Mouse (Mus musculus) forebrain, embryonic 11.5 days (tissue): ENCODE data around the gene Trio. TPM values are rescaled to one million over a fixed set of nuclear protein-coding genes. Genes with fewer than 3 reads are reported as not detected.

ENCODE experiments used
- ATAC-seq: fragments of 200-750 bp; cut with Nextera tagmentation; replicated peaks from 2 replicates; pipeline ENCODE4 v1.8.0; 2017; ENCODE audit warnings: moderate TSS enrichment; ENCODE audit not compliant: low FRiP score
- DNase-seq: peaks from one replicate; pipeline ENCODE4 v3.0.0-alpha.2; 2017; ENCODE audit warnings: low spot score
- H3K27ac ChIP-seq: fragments of 300-500 bp; sonication (generic); 2 replicates; pipeline ENCODE4 v1.5.1; 2014; ENCODE audit warnings: low read depth, low read length
- H3K27me3 ChIP-seq: fragments of 300-500 bp; sonication (generic); 2 replicates; pipeline ENCODE4 v1.6.1; 2014; ENCODE audit warnings: mild to moderate bottlenecking, low read length, mixed read lengths; ENCODE audit not compliant: control insufficient read depth, insufficient read depth
- H3K36me3 ChIP-seq: fragments of 300-500 bp; sonication (generic); 2 replicates; pipeline ENCODE4 v1.6.1; 2014; ENCODE audit warnings: mild to moderate bottlenecking, low read length, moderate library complexity, mixed read lengths; ENCODE audit not compliant: control insufficient read depth, insufficient read depth
- H3K4me1 ChIP-seq: fragments of 300-500 bp; sonication (generic); replicated peaks from 2 replicates; pipeline ENCODE4 v1.6.1; 2014; ENCODE audit warnings: low read length, mixed read lengths; ENCODE audit not compliant: control insufficient read depth, insufficient read depth
- H3K4me2 ChIP-seq: fragments of 300-500 bp; sonication (generic); 2 replicates; pipeline ENCODE4 v1.6.1; 2014; ENCODE audit warnings: low read depth, mild to moderate bottlenecking, low read length, moderate library complexity, mixed read lengths; ENCODE audit not compliant: severe bottlenecking
- H3K4me3 ChIP-seq: fragments of 300-500 bp; sonication (generic); 2 replicates; pipeline ENCODE4 v1.5.1; 2014; ENCODE audit warnings: low read depth, low read length
- H3K9ac ChIP-seq: fragments of 300-500 bp; sonication (generic); 2 replicates; pipeline ENCODE4 v1.6.1; 2014; ENCODE audit warnings: low read length
- H3K9me3 ChIP-seq: fragments of 300-500 bp; sonication (generic); 2 replicates; pipeline ENCODE4 v1.6.1; 2016; ENCODE audit warnings: low read length, mixed read lengths; ENCODE audit not compliant: control insufficient read depth
- WGBS: fragments of 180-500 bp; shearing (Covaris S2); extraction: QIAGEN DNeasy Blood & Tissue Kit; methylation state at CpG from one replicate; pipeline ENCODE4 v1.1.7; 2014; 5-methylcytosine and 5-hydroxymethylcytosine counted together
- polyA plus RNA-seq: library from polyadenylated mRNA; unstranded; fragments of >200 nt; fragmentation: Nextera tagmentation; extraction: Ambion mirVana; gene quantifications from 2 replicates; pipeline ENCODE4 v1.2.1, GENCODE M21; 2014

Trio gene
- polyA plus RNA-seq, 1 experiment from 2014 or later, result 41.8 TPM

GRCm38 (mm10) chr15:27942148-27942847, 83.3 kb downstream of the Trio start:
- Histone ChIP-seq H3K27ac (no peak overlapping the region), H3K36me3 (no peaks in the 10 kb centered on the region), H3K4me3 (no peak overlapping the region), H3K4me1 (peaks cover 41% of the 10 kb centered on the region), H3K27me3 (no peaks in the 10 kb centered on the region), H3K4me2 (no peak overlapping the region), H3K9me3 (no peaks in the 10 kb centered on the region), H3K9ac (no peak overlapping the region)
- DNase-seq, result no peak
- ATAC-seq, result no peak
- 91% methylated on average over 11 of the region's 11 CpGs for WGBS

GRCm38 (mm10) chr15:27941441-27941840, 84.2 kb downstream of the Trio start:
- Histone ChIP-seq H3K9me3 (no peaks in the 10 kb centered on the region), H3K4me2 (no peak overlapping the region), H3K36me3 (no peaks in the 10 kb centered on the region), H3K4me1 (peaks cover 48% of the 10 kb centered on the region), H3K27ac (no peak overlapping the region), H3K4me3 (no peak overlapping the region), H3K27me3 (no peaks in the 10 kb centered on the region), H3K9ac (no peak overlapping the region)
- 77% methylated on average over 8 of the region's 8 CpGs for WGBS
- DNase-seq (no peak), ATAC-seq (no peak)

GRCm38 (mm10) chr15:27941020-27941419, 84.6 kb downstream of the Trio start:
- no peak overlapping the region for H3K27ac ChIP-seq
- H3K4me2 ChIP-seq, result no peak overlapping the region
- no peak overlapping the region for H3K9ac ChIP-seq
- DNase-seq, result no peak
- no peak overlapping the region for H3K4me3 ChIP-seq
- H3K9me3 ChIP-seq, result no peaks in the 10 kb centered on the region
- no peaks in the 10 kb centered on the region for H3K36me3 ChIP-seq
- no peaks in the 10 kb centered on the region for H3K27me3 ChIP-seq
- ATAC-seq, result no peak
- peaks cover 51% of the 10 kb centered on the region for H3K4me1 ChIP-seq
- 87% methylated on average over 8 of the region's 8 CpGs for WGBS

- 86% methylated on average over 4 of the region's 4 CpGs for WGBS
- no peak for ATAC-seq
- Histone ChIP-seq H3K9ac (no peak overlapping the region), H3K36me3 (no peaks in the 10 kb centered on the region), H3K27me3 (no peaks in the 10 kb centered on the region), H3K9me3 (no peaks in the 10 kb centered on the region), H3K4me2 (no peak overlapping the region), H3K4me3 (no peak overlapping the region), H3K4me1 (peaks cover 53% of the 10 kb centered on the region), H3K27ac (no peak overlapping the region)
- no peak for DNase-seq
Measured at GRCm38 (mm10) chr15:27940032-27940431, 85.6 kb downstream of the Trio start.

DNA sequence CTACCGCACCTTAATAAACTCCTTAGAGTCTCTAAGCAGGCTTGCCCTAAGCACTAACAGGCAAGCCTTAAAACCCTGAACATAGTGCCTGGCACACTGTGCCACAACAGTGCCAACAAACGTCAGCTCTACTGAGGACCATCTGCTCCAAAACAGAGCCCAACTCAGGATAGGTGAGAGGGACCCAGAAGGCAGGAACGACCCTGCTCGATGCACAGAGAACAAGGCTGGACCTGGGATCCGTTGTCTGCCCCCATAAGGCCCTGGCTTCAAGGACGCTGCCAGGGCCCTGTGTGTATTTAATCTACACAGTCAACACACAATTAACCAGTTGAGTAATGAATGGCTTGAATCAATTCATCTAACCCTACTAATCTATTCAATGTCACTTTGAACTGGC, 86.8 kb downstream of the Trio start:
- WGBS, result 33% methylated on average over 6 of the region's 6 CpGs
- Histone ChIP-seq H3K4me3 (no peak overlapping the region), H3K4me1 (peaks cover 44% of the 10 kb centered on the region), H3K4me2 (peak overlapping the region; percentile 80; the same call in 1 of the 2 replicates), H3K27me3 (no peaks in the 10 kb centered on the region), H3K36me3 (no peaks in the 10 kb centered on the region), H3K27ac (peak overlapping the region; percentile 86), H3K9ac (peak overlapping the region; percentile 71), H3K9me3 (no peaks in the 10 kb centered on the region)
- ATAC-seq (no peak), DNase-seq (no peak)

DNA sequence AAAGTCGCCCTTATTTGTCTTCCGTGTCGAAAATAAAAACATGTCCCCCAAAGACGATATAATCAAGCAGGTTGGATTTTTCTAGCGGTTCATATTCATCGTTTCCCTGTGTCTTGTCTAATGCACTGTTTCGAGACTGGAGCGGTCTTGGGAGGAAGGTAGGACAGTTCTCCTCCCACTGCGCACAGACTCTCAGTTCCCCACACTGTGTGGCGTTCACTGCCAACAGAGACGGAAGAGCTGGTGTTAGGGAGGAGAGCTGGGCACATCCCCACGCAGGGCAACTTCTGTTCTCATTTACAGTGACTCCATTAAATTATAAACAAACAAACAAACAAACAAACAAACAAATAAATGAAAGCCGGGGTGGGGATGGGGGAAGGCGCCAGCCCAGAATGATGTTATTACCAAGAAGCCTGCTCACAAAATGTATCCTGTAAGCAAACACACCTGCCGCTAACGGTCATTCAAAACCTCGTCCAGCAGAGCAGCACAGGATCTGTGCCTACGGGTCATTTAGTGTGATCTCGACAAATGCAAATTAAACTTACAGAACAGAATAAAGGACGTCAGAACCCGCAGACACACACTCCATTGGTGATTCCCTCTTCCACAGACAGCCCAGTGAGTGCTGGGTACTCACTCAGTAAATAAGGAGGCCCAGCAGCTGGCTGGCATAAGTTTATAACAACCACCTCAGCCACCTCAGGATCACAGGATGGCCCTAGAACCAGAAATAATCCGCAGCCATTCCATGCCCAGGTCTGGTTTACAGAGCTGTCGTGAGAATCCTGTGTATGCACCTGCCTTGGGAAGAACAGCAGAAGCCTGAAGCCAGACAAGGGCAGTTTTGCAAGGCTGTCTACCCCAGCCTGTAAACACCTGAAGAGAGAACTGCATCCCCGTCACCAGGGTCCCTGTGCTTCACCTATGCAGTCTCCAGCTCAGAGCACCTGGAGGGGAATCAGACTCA, 87.5 kb downstream of the Trio start:
- peak overlapping the region; percentile 71 for H3K9ac ChIP-seq
- no peaks in the 10 kb centered on the region for H3K9me3 ChIP-seq
- peaks cover 42% of the 10 kb centered on the region for H3K4me1 ChIP-seq
- H3K4me2 ChIP-seq, result peak overlapping the region; percentile 80
- peak overlapping the region; percentile 86 for H3K27ac ChIP-seq
- H3K36me3 ChIP-seq, result no peaks in the 10 kb centered on the region
- 10% methylated on average over 24 of the region's 24 CpGs for WGBS
- no peak for DNase-seq
- ATAC-seq, result peak; percentile 80
- peak overlapping the region; percentile 32 for H3K4me3 ChIP-seq
- no peaks in the 10 kb centered on the region for H3K27me3 ChIP-seq

- Histone ChIP-seq H3K4me1 (peaks cover 38% of the 10 kb centered on the region), H3K36me3 (no peaks in the 10 kb centered on the region), H3K4me2 (peak overlapping the region; percentile 80), H3K4me3 (peak overlapping the region; percentile 32), H3K27ac (peak overlapping the region; percentile 86), H3K9me3 (no peaks in the 10 kb centered on the region), H3K27me3 (no peaks in the 10 kb centered on the region), H3K9ac (peak overlapping the region; percentile 71)
- ATAC-seq (peak; percentile 95), DNase-seq (peak; percentile 84)
- WGBS, result 4% methylated on average over 20 of the region's 20 CpGs
Measured at GRCm38 (mm10) chr15:27937003-27937860, 88.4 kb downstream of the Trio start.
